Mouse (Mus musculus) embryonic facial prominence, embryonic 11.5 days (tissue): Measurements from ENCODE around the gene Usb1. TPM values are rescaled to one million over a fixed set of nuclear protein-coding genes. Genes with fewer than 3 reads are reported as not detected.

Experiments
- ATAC-seq: fragments of 200-750 bp; cut with Nextera tagmentation; replicated peaks from 2 replicates; pipeline ENCODE4 v1.8.0; 2017; ENCODE audit warnings: low read depth; ENCODE audit not compliant: insufficient number of reproducible peaks, low FRiP score, low TSS enrichment
- DNase-seq: peaks from one replicate; pipeline ENCODE4 v3.0.0-alpha.2; 2015; ENCODE audit warnings: low spot score
- H3K27ac ChIP-seq: fragments of 300-500 bp; sonication (generic); replicated peaks from 2 replicates; pipeline ENCODE4 v1.5.1; 2014; ENCODE audit warnings: mild to moderate bottlenecking, low read depth, low read length, control low read depth
- H3K27me3 ChIP-seq: fragments of 300-500 bp; sonication (generic); 2 replicates; pipeline ENCODE4 v1.6.1; 2014; ENCODE audit warnings: mild to moderate bottlenecking, low read length, moderate library complexity, mixed read lengths; ENCODE audit not compliant: control insufficient read depth, insufficient read depth
- H3K36me3 ChIP-seq: fragments of 300-500 bp; sonication (generic); replicated peaks from 2 replicates; pipeline ENCODE4 v1.6.1; 2014; ENCODE audit warnings: low read depth, mild to moderate bottlenecking, low read length, moderate library complexity, mixed read lengths; ENCODE audit not compliant: control insufficient read depth, insufficient read depth
- H3K4me1 ChIP-seq: fragments of 300-500 bp; sonication (generic); 2 replicates; pipeline ENCODE4 v1.6.1; 2014; ENCODE audit warnings: low read length, mixed read lengths; ENCODE audit not compliant: control insufficient read depth, insufficient read depth
- H3K4me2 ChIP-seq: fragments of 300-500 bp; sonication (generic); 2 replicates; pipeline ENCODE4 v1.6.1; 2014; ENCODE audit warnings: low read depth, mild to moderate bottlenecking, control low read depth, low read length, moderate library complexity
- H3K4me3 ChIP-seq: fragments of 300-500 bp; sonication (generic); 2 replicates; pipeline ENCODE4 v1.5.1; 2014; ENCODE audit warnings: low read depth, low read length, control low read depth
- H3K9ac ChIP-seq: fragments of 300-500 bp; sonication (generic); replicated peaks from 2 replicates; pipeline ENCODE4 v1.6.1; 2014; ENCODE audit warnings: mild to moderate bottlenecking, control low read depth, low read length
- H3K9me3 ChIP-seq: fragments of 300-500 bp; sonication (generic); replicated peaks from 2 replicates; pipeline ENCODE4 v1.6.1; 2016; ENCODE audit warnings: mild to moderate bottlenecking, low read length, inconsistent platforms, mixed read lengths; ENCODE audit not compliant: control insufficient read depth
- WGBS: fragments of 180-500 bp; shearing (Covaris S2); extraction: QIAGEN DNeasy Blood & Tissue Kit; methylation state at CpG from one replicate; pipeline ENCODE4 v1.1.7; 2014; 5-methylcytosine and 5-hydroxymethylcytosine counted together
- polyA plus RNA-seq: library from polyadenylated mRNA; unstranded; fragments of >200 nt; fragmentation: Nextera tagmentation; extraction: Ambion mirVana; gene quantifications from 2 replicates; pipeline ENCODE4 v1.2.1, GENCODE M21; 2014

Usb1 gene
- polyA plus RNA-seq, 1 experiment from 2014 or later: 36.5 TPM

GRCm38 (mm10) chr8:95312836-95313235 lies 19.2 kb upstream of the Usb1 start:
- DNase-seq (no peak), ATAC-seq (no peak)
- no peak overlapping the region for H3K9ac ChIP-seq
- H3K4me3 ChIP-seq: no peak overlapping the region
- no peak overlapping the region for H3K27ac ChIP-seq
- H3K9me3 ChIP-seq: no peaks in the 10 kb centered on the region
- H3K4me2 ChIP-seq: no peak overlapping the region
- WGBS: 72% methylated on average over 18 of the region's 18 CpGs
- H3K4me1 ChIP-seq: no peaks in the 10 kb centered on the region
- H3K36me3 ChIP-seq: no peaks in the 10 kb centered on the region
- H3K27me3 ChIP-seq: no peaks in the 10 kb centered on the region

DNA sequence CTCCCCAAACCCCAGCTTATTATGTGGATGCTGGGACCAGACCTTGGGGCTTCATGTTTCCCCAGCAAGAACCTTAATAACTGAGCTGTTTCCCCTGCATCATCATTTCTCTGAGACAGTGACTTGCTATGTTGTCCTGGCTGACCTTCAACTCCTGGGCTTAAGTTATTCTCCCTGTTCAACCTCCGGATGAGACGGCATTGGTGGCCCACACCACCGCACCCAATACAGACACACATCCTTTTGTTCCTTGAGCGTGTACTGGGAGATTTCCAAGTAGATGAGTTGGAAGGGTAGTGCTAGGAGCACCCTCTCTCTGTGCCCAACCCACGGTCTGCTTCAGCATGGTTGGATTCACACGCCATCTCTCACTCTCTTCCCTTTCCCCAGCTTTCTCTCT lies 18.2 kb upstream of the Usb1 start:
- H3K27me3 ChIP-seq: no peaks in the 10 kb centered on the region
- H3K27ac ChIP-seq: no peak overlapping the region
- H3K4me1 ChIP-seq: no peaks in the 10 kb centered on the region
- DNase-seq (no peak), ATAC-seq (no peak)
- no peaks in the 10 kb centered on the region for H3K36me3 ChIP-seq
- no peak overlapping the region for H3K9ac ChIP-seq
- H3K4me2 ChIP-seq: no peak overlapping the region
- WGBS: 91% methylated on average over 6 of the region's 6 CpGs
- H3K4me3 ChIP-seq: no peak overlapping the region
- H3K9me3 ChIP-seq: no peaks in the 10 kb centered on the region

- no peaks in the 10 kb centered on the region for H3K4me1 ChIP-seq
- DNase-seq (no peak), ATAC-seq (no peak)
- WGBS: 75% methylated on average over 2 of the region's 2 CpGs
- no peak overlapping the region for H3K4me2 ChIP-seq
- H3K27ac ChIP-seq: no peak overlapping the region
- H3K27me3 ChIP-seq: 0 out of 2 replicates have a peak, but pooled peaks cover 2% of the 10 kb centered on the region
- H3K9me3 ChIP-seq: no peaks in the 10 kb centered on the region
- H3K4me3 ChIP-seq: no peak overlapping the region
- H3K9ac ChIP-seq: no peak overlapping the region
- H3K36me3 ChIP-seq: no peaks in the 10 kb centered on the region
Observed at GRCm38 (mm10) chr8:95314707-95315106, 17.4 kb upstream of the Usb1 start.

GRCm38 (mm10) chr8:95315350-95315749 lies 16.7 kb upstream of the Usb1 start:
- Histone ChIP-seq H3K9me3 (no peaks in the 10 kb centered on the region), H3K36me3 (no peaks in the 10 kb centered on the region), H3K4me1 (no peaks in the 10 kb centered on the region), H3K27me3 (0 out of 2 replicates have a peak, but pooled peaks cover 3% of the 10 kb centered on the region), H3K9ac (no peak overlapping the region), H3K27ac (no peak overlapping the region), H3K4me3 (no peak overlapping the region), H3K4me2 (no peak overlapping the region)
- no peak for DNase-seq
- no peak for ATAC-seq
- 95% methylated on average over 1 of the region's 1 CpGs for WGBS

DNA sequence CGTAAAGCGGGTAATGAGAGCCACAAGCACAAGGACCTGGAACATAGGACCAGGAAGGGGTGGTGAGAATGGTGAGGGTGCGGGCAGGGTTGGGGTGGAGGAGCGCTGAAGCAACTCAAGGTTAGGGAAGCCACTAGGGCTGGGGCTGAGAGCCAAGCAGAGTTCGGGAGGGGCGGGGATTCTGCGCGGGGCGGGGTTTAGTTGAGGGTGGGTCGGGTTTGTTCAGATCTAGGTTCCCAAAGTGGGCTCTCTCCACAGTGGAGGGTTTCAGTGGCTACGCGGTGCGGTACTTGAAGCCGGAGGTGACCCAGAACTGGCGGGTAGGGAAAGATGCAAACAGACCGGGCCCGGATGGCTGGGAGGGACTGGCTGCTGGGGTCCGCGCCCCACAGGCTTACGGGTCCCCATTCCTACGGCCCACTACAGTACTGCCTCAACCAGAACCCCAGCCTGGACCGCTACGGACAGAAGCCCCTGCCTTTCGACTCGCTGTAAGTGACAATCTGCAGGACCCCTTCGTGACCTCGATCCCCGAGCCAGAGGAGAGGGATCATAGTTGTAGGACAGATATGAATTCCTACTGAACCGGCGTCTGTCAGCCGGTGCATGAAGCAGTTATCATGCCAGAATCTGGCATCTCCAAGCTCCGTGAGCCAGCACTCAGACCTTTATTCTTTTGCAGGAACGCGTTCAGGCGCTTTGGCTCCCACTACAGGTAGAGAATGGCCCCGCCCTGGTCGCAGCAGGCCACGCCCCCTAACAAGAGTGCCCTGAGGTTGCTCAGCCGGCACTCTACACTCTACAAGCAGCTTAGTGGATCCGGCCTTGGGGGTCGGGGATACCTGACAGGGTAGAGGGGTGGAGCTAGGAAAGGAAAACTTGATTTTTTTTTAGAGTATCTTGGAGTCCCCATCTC lies 11.6 kb upstream of the Usb1 start:
- WGBS: 2% methylated on average over 39 of the region's 41 CpGs
- Histone ChIP-seq H3K4me1 (no peaks in the 10 kb centered on the region), H3K4me2 (peak overlapping the region; percentile 85), H3K9me3 (no peaks in the 10 kb centered on the region), H3K4me3 (peak overlapping the region; percentile 36), H3K9ac (peak overlapping the region; percentile 34; the same call in 1 of the 2 replicates), H3K27me3 (0 out of 2 replicates have a peak, but pooled peaks cover 3% of the 10 kb centered on the region), H3K27ac (no peak overlapping the region), H3K36me3 (no peaks in the 10 kb centered on the region)
- DNase-seq (peak; percentile 75), ATAC-seq (peak; percentile 72)

- Histone ChIP-seq H3K36me3 (peaks cover 15% of the 10 kb centered on the region), H3K27me3 (0 out of 2 replicates have a peak, but pooled peaks cover 3% of the 10 kb centered on the region), H3K4me2 (no peak overlapping the region), H3K4me3 (no peak overlapping the region), H3K9me3 (no peaks in the 10 kb centered on the region), H3K27ac (no peak overlapping the region), H3K4me1 (no peaks in the 10 kb centered on the region), H3K9ac (no peak overlapping the region)
- ATAC-seq (no peak), DNase-seq (no peak)
- WGBS: 93% methylated on average over 3 of the region's 3 CpGs
Observed at GRCm38 (mm10) chr8:95323201-95323600, 8.9 kb upstream of the Usb1 start.

- Histone ChIP-seq H3K9ac (no peak overlapping the region), H3K4me2 (no peak overlapping the region), H3K27ac (no peak overlapping the region), H3K9me3 (no peaks in the 10 kb centered on the region), H3K36me3 (peaks cover 24% of the 10 kb centered on the region), H3K27me3 (0 out of 2 replicates have a peak, but pooled peaks cover 1% of the 10 kb centered on the region), H3K4me3 (no peak overlapping the region), H3K4me1 (no peaks in the 10 kb centered on the region)
- DNase-seq (no peak), ATAC-seq (no peak)
- 47% methylated on average over 5 of the region's 5 CpGs for WGBS
Observed at GRCm38 (mm10) chr8:95324646-95325045, 7.4 kb upstream of the Usb1 start.

DNA sequence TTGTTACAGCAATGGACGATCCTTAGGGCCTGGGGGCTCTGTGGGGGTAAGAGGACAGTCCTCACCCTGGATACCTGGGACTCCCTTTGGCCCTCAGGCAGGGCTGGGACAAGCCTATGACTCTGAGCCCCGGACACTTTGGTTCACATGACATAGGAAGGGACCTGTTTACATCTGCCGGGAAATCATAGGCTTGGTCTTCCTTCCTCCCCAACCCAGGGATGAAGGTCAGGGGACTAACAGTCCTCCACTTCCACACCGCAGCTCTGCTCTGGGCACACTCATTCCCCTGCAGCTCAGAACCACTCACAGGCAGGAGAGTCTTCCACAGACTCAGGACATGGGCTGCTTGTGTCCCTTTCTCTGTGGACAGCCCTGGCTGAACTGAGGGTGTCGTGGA lies 5.3 kb upstream of the Usb1 start:
- 88% methylated on average over 5 of the region's 5 CpGs for WGBS
- no peak overlapping the region for H3K27ac ChIP-seq
- no peaks in the 10 kb centered on the region for H3K27me3 ChIP-seq
- no peak overlapping the region for H3K9ac ChIP-seq
- no peaks in the 10 kb centered on the region for H3K4me1 ChIP-seq
- ATAC-seq: no peak
- no peak overlapping the region for H3K4me3 ChIP-seq
- DNase-seq: no peak
- H3K9me3 ChIP-seq: no peaks in the 10 kb centered on the region
- H3K4me2 ChIP-seq: no peak overlapping the region
- peaks cover 24% of the 10 kb centered on the region for H3K36me3 ChIP-seq
